Mouse (Mus musculus) heart, embryonic 12.5 days (tissue): ENCODE measurements around the gene Mef2a. TPM values are rescaled to one million over a fixed set of nuclear protein-coding genes. Genes with fewer than 3 reads are reported as not detected.

Source experiments
- ATAC-seq: fragments of 200-750 bp; cut with Nextera tagmentation; 2 replicates; pipeline ENCODE4 v1.8.0; 2017; ENCODE audit warnings: moderate TSS enrichment, moderate library complexity; ENCODE audit not compliant: insufficient number of reproducible peaks, low FRiP score
- H3K27ac ChIP-seq: fragments of 300-500 bp; sonication (generic); 2 replicates; pipeline ENCODE4 v1.5.1; 2016; ENCODE audit warnings: mild to moderate bottlenecking, moderate library complexity; ENCODE audit not compliant: poor library complexity, severe bottlenecking
- H3K27me3 ChIP-seq: fragments of 300-500 bp; sonication (generic); replicated peaks from 2 replicates; pipeline ENCODE4 v1.6.1; 2016; ENCODE audit warnings: mild to moderate bottlenecking, moderate library complexity
- H3K36me3 ChIP-seq: fragments of 300-500 bp; sonication (generic); 2 replicates; pipeline ENCODE4 v1.6.1; 2016; ENCODE audit warnings: mild to moderate bottlenecking, moderate library complexity
- H3K4me1 ChIP-seq: fragments of 300-500 bp; sonication (generic); replicated peaks from 2 replicates; pipeline ENCODE4 v1.6.1; 2016; ENCODE audit warnings: mild to moderate bottlenecking
- H3K4me2 ChIP-seq: fragments of 300-500 bp; sonication (generic); 2 replicates; pipeline ENCODE4 v1.6.1; 2016; ENCODE audit warnings: mild to moderate bottlenecking, moderate library complexity
- H3K4me3 ChIP-seq: fragments of 300-500 bp; sonication (generic); 2 replicates; pipeline ENCODE4 v1.5.1; 2016; ENCODE audit warnings: mild to moderate bottlenecking
- H3K9ac ChIP-seq: fragments of 300-500 bp; sonication (generic); 2 replicates; pipeline ENCODE4 v1.6.1; 2016; ENCODE audit warnings: mild to moderate bottlenecking, moderate library complexity
- H3K9me3 ChIP-seq: fragments of 300-500 bp; sonication (generic); replicated peaks from 2 replicates; pipeline ENCODE4 v1.6.1; 2016; ENCODE audit warnings: mild to moderate bottlenecking, moderate library complexity
- WGBS: fragments of 180-500 bp; shearing (Covaris S2); methylation state at CpG from one replicate; pipeline ENCODE4 v1.1.7; 2016; 5-methylcytosine and 5-hydroxymethylcytosine counted together
- polyA plus RNA-seq: library from polyadenylated mRNA; unstranded; fragments of >200 nt; fragmentation: Nextera tagmentation; extraction: Ambion mirVana; gene quantifications from 2 replicates; pipeline ENCODE4 v1.2.1, GENCODE M21; 2016

Mef2a gene
- polyA plus RNA-seq, 1 experiment from 2014 or later: 93.6 TPM

- Histone ChIP-seq H3K4me1 (peaks cover 12% of the 10 kb centered on the region), H3K36me3 (peaks cover 23% of the 10 kb centered on the region), H3K9ac (no peak overlapping the region), H3K9me3 (no peaks in the 10 kb centered on the region), H3K27me3 (no peaks in the 10 kb centered on the region), H3K4me2 (no peak overlapping the region), H3K4me3 (no peak overlapping the region), H3K27ac (no peak overlapping the region)
- WGBS: 32% methylated on average over 4 of the region's 4 CpGs
- no peak for ATAC-seq
Measured at GRCm38 (mm10) chr7:67243894-67244282, 128.8 kb downstream of the Mef2a start.

DNA sequence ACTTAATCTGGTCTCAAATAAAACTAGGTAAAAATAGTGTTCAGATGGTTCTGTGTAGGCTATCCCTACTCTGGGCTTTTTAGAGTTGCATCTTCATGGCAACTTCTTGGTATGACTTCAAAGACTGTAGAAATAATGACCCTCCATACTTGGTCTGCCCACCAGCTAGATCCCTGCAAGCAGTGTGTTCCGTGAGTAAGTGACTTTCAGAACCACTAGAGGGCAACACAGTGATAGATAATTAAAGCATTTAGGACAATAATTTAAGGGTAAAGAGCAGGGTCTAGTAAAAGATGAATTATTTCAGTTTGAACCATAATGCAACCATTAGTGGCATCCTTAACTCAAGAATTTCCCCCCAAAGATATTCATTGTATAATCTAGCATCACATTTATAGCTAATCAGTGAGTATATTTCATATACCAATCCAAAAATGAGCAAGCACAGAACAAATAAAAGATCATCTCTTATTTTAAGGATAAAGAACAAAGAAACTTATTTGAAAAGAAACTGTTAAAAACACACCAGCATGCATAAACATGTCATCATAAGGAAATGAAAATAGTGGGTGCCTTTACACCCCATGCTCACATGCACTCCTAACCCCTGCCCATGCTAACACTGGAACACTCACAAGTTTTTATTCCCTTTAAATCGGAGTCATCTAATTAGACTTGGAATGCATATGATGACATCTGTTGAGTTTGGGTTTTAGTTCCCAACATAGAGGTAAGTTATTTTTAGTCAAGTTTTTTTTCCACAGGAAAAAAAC, 129.4 kb downstream of the Mef2a start:
- no peak overlapping the region for H3K4me2 ChIP-seq
- ATAC-seq: no peak
- H3K27me3 ChIP-seq: no peaks in the 10 kb centered on the region
- no peak overlapping the region for H3K27ac ChIP-seq
- no peak overlapping the region for H3K4me3 ChIP-seq
- peaks cover 28% of the 10 kb centered on the region for H3K36me3 ChIP-seq
- 48% methylated on average over 2 of the region's 2 CpGs for WGBS
- H3K9ac ChIP-seq: no peak overlapping the region
- H3K4me1 ChIP-seq: peaks cover 17% of the 10 kb centered on the region
- no peaks in the 10 kb centered on the region for H3K9me3 ChIP-seq

DNA sequence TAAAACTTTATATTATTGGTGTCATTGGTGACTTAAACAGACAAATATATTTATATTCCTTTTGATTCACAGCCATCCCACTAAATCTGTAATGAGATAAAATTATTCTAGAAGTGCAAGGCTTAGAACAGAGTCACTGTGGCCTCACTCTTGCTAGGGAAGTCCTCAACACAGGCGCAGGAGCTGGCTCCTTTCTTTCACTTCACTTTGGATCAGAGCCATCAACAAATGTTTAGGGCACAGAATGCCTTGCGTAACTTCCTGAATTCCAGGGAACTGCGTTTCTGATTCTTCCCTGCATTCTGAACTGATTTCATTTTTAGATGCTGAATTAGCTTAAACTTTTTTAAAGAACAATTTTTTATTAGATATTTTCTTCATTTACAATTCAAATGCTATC, 130.7 kb downstream of the Mef2a start:
- Histone ChIP-seq H3K27ac (no peak overlapping the region), H3K9me3 (no peaks in the 10 kb centered on the region), H3K9ac (no peak overlapping the region), H3K4me2 (no peak overlapping the region), H3K4me3 (no peak overlapping the region), H3K4me1 (peaks cover 17% of the 10 kb centered on the region), H3K27me3 (no peaks in the 10 kb centered on the region), H3K36me3 (peaks cover 26% of the 10 kb centered on the region)
- WGBS: 74% methylated on average over 3 of the region's 3 CpGs
- ATAC-seq: no peak

GRCm38 (mm10) chr7:67237752-67238151, 134.9 kb downstream of the Mef2a start:
- peaks cover 22% of the 10 kb centered on the region for H3K4me1 ChIP-seq
- H3K9ac ChIP-seq: no peak overlapping the region
- H3K36me3 ChIP-seq: peaks cover 52% of the 10 kb centered on the region
- H3K4me2 ChIP-seq: no peak overlapping the region
- no peaks in the 10 kb centered on the region for H3K27me3 ChIP-seq
- H3K4me3 ChIP-seq: no peak overlapping the region
- H3K9me3 ChIP-seq: no peaks in the 10 kb centered on the region
- WGBS: 89% methylated on average over 2 of the region's 2 CpGs
- H3K27ac ChIP-seq: no peak overlapping the region
- no peak for ATAC-seq

- WGBS: 75% methylated on average over 2 of the region's 2 CpGs
Measured at GRCm38 (mm10) chr7:67236351-67236750, 136.3 kb downstream of the Mef2a start.

DNA sequence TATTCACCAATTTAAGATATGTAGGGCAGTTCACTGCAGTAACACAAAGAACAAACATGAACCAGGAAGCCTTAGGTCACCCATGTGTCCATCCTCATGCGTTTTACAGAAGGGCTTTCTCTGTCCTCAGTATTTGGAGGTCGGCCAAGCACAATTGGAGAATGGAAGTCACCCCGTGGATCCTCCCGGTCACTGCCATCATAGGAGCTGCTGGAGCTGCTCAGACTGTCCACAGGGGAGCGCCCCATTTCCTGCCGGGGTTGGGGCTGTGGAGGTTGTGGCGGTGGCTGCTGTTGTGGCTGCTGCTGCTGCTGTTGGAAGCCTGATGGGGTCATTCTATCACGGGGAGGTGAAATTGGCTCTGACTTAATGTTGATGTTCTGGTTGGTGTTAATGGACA, 137.9 kb downstream of the Mef2a start:
- peaks cover 61% of the 10 kb centered on the region for H3K36me3 ChIP-seq
- peak; percentile 44; the same call in 1 of the 2 replicates for ATAC-seq

More at GRCm38 (mm10) chr7:67236351-67236750, 136.3 kb downstream of the Mef2a start:
- no peak overlapping the region for H3K4me3 ChIP-seq
- H3K9me3 ChIP-seq: no peaks in the 10 kb centered on the region
- peaks cover 63% of the 10 kb centered on the region for H3K36me3 ChIP-seq
- no peak overlapping the region for H3K27ac ChIP-seq
- ATAC-seq: no peak
- no peak overlapping the region for H3K9ac ChIP-seq
- no peak overlapping the region for H3K4me2 ChIP-seq
- peaks cover 24% of the 10 kb centered on the region for H3K4me1 ChIP-seq
- H3K27me3 ChIP-seq: no peaks in the 10 kb centered on the region

GRCm38 (mm10) chr7:67232504-67232903, 140.2 kb downstream of the Mef2a start:
- H3K4me3 ChIP-seq: no peak overlapping the region
- H3K9ac ChIP-seq: no peak overlapping the region
- no peak overlapping the region for H3K4me2 ChIP-seq
- WGBS: 91% methylated on average over 14 of the region's 14 CpGs
- H3K9me3 ChIP-seq: no peaks in the 10 kb centered on the region
- H3K4me1 ChIP-seq: peaks cover 37% of the 10 kb centered on the region
- no peaks in the 10 kb centered on the region for H3K27me3 ChIP-seq
- H3K36me3 ChIP-seq: peaks cover 42% of the 10 kb centered on the region
- no peak for ATAC-seq
- H3K27ac ChIP-seq: no peak overlapping the region

More for the DNA sequence above, 137.9 kb downstream of the Mef2a start:
- Histone ChIP-seq H3K4me2 (no peak overlapping the region), H3K9me3 (no peaks in the 10 kb centered on the region), H3K27ac (no peak overlapping the region), H3K27me3 (no peaks in the 10 kb centered on the region), H3K4me1 (peaks cover 38% of the 10 kb centered on the region), H3K9ac (no peak overlapping the region), H3K4me3 (no peak overlapping the region)
- WGBS: 52% methylated on average over 8 of the region's 8 CpGs

GRCm38 (mm10) chr7:67230640-67231140, 142.0 kb downstream of the Mef2a start:
- peak overlapping the region; percentile 22; the same call in 1 of the 2 replicates for H3K4me2 ChIP-seq
- WGBS: 54% methylated on average over 3 of the region's 3 CpGs
- no peak for ATAC-seq

GRCm38 (mm10) chr7:67230221-67230620, 142.4 kb downstream of the Mef2a start:
- Histone ChIP-seq H3K27ac (peak overlapping the region; percentile 85), H3K9ac (no peak overlapping the region), H3K4me2 (0 out of 2 replicates have a peak overlapping the region, but pooled peaks have one; percentile 22), H3K36me3 (peaks cover 39% of the 10 kb centered on the region), H3K4me1 (peaks cover 33% of the 10 kb centered on the region), H3K9me3 (no peaks in the 10 kb centered on the region), H3K27me3 (no peaks in the 10 kb centered on the region), H3K4me3 (no peak overlapping the region)
- no peak for ATAC-seq
- 32% methylated on average over 3 of the region's 3 CpGs for WGBS

More at GRCm38 (mm10) chr7:67230640-67231140, 142.0 kb downstream of the Mef2a start:
- Histone ChIP-seq H3K36me3 (peaks cover 39% of the 10 kb centered on the region), H3K27ac (peak overlapping the region; percentile 85), H3K4me3 (no peak overlapping the region), H3K27me3 (no peaks in the 10 kb centered on the region), H3K9ac (peak overlapping the region; percentile 24; the same call in 1 of the 2 replicates), H3K9me3 (no peaks in the 10 kb centered on the region), H3K4me1 (peaks cover 33% of the 10 kb centered on the region)

GRCm38 (mm10) chr7:67229701-67230100, 143.0 kb downstream of the Mef2a start:
- no peak overlapping the region for H3K4me3 ChIP-seq
- peak overlapping the region; percentile 14; the same call in 1 of the 2 replicates for H3K27ac ChIP-seq
- peaks cover 35% of the 10 kb centered on the region for H3K36me3 ChIP-seq
- H3K9ac ChIP-seq: no peak overlapping the region
- WGBS: 86% methylated on average over 3 of the region's 3 CpGs
- H3K9me3 ChIP-seq: no peaks in the 10 kb centered on the region
- H3K4me2 ChIP-seq: no peak overlapping the region
- ATAC-seq: no peak
- H3K27me3 ChIP-seq: no peaks in the 10 kb centered on the region
- H3K4me1 ChIP-seq: peaks cover 30% of the 10 kb centered on the region

GRCm38 (mm10) chr7:67228891-67229602, 143.6 kb downstream of the Mef2a start:
- Histone ChIP-seq H3K27me3 (no peaks in the 10 kb centered on the region), H3K36me3 (peaks cover 28% of the 10 kb centered on the region), H3K4me2 (no peak overlapping the region), H3K4me3 (no peak overlapping the region), H3K4me1 (peaks cover 27% of the 10 kb centered on the region), H3K9ac (no peak overlapping the region), H3K9me3 (no peaks in the 10 kb centered on the region), H3K27ac (peak overlapping the region; percentile 32; the same call in 1 of the 2 replicates)
- no peak for ATAC-seq
- 75% methylated on average over 5 of the region's 5 CpGs for WGBS
